Mouse (Mus musculus): ENCODE data around the gene Olfr591.
"Not testable (repeated sequence)": the region's sequence is repeated elsewhere in the genome, so short reads cannot be mapped to it uniquely, and the experiment has no call there.

The Olfr591 gene

GRCm38 (mm10) chr7:103178240-103178639 is at the start of gene Olfr591:
TSS of gene Olfr591 (minus strand) at chr7:103178340.
- DNase-seq (ENCODE audit: low spot score): no peak

DNA sequence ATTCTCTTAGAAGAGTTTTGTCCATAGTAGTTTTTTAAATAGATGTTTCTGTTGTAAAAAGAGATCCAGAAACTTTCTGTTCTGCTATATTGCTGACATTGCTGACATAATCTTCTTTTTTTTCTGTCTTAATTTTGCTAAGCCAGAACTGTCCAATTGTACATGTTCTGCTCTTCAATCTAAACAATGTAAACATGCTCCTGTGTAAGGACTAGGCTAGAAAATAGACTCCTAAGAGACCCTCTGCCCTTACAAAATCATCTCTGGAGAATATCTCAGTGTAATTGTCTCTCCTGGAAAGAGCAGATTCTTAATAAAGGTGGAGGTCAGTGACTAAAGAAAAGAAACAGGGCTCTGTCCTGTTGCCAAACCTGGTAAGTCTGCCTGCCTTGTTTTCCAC is 38.6 kb upstream of the Olfr591 start, which contains the start of gene Olfr594:
TSS of gene Olfr594 (plus strand) at position 301 of the 400 bp plus-strand sequence.
- no peak for DNase-seq (ENCODE audit: low spot score)

GRCm38 (mm10) chr7:103212050-103212449 is 33.9 kb upstream of the Olfr591 start:
- DNase-seq (ENCODE audit: low spot score): not testable (repeated sequence)

GRCm38 (mm10) chr7:103211562-103211961 is 33.4 kb upstream of the Olfr591 start, which contains the start of gene Olfr593:
TSS of gene Olfr593 (plus strand) at chr7:103211862.
- DNase-seq (ENCODE audit: low spot score): no peak

DNA sequence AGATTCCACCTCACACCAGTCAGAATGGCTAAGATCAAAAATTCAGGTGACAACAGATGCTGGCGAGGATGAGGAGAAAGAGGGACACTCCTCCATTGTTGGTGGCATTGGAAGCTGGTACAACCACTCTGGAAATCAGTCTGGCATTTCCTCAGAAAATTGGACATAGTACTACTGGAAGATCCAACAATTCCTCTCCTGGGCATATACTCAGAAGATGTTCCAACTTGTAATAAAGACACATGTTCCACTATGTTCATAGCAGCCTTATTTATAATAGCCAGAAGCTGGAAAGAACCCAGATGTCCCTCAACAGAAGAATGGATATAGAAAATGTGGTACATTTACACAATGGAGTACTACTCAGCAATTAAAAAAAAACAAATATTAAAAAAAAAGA is 6.4 kb upstream of the Olfr591 start, which contains the start of gene Olfr592:
TSS of gene Olfr592 (plus strand) at position 301 of the 400 bp plus-strand sequence.
- DNase-seq (ENCODE audit: low spot score): not testable (repeated sequence)

GRCm38 (mm10) chr7:103169697-103170096 is 8.4 kb downstream of the Olfr591 start:
- DNase-seq (ENCODE audit: low spot score): no peak

GRCm38 (mm10) chr7:103156256-103156655 is 21.9 kb downstream of the Olfr591 start, which contains the start of gene Olfr589:
TSS of gene Olfr589 (minus strand) at chr7:103156356.
- DNase-seq (ENCODE audit: low spot score): no peak

DNA sequence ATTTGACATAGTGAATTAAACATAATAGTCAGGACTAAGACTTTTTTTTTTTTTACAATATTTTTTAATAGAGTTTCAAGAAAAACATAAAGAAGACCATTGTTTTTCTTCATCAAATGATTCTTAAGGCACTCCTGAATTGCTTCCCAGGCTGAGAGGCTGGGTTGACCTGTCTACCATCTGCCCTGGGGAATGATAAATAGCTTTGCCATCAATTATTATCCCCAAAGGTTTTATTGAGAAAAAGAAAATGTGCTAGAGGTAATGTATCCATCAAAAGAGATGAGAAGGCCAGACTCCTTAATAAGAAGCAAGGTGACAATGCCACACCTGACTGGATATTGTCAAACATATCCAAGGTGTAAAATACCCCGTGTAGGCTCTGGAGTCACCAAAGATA is 37.6 kb downstream of the Olfr591 start, which contains the start of gene Olfr588-ps1:
TSS of gene Olfr588-ps1 (plus strand) at position 301 of the 400 bp plus-strand sequence.
- no peak for DNase-seq (ENCODE audit: low spot score)

DNA sequence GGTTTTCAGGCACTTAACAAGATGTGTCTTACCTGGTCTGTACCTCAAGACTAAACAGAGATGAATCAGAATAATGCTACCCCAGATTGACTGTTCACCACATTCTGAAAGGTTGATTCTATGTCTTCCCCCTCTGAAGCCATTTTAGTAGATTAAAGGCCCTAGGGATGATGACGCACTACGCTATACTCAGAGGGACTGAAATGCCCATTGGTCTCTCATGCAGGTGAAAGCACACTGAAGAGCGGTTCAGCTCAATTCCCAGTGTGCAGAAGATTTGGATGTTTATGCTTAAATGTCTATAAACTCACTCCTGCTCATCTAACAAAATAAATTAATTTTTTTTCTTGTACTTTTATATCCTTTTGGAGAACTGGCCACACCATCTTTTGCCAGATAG is 52.6 kb downstream of the Olfr591 start, which contains the start of gene Olfr586:
TSS of gene Olfr586 (minus strand) at position 101 of the 400 bp plus-strand sequence.
- no peak for DNase-seq (ENCODE audit: low spot score)

- DNase-seq (ENCODE audit: low spot score): no peak
These were observed 58.7 kb downstream of the Olfr591 start for GRCm38 (mm10) chr7:103119406-103119805.
